In the genomic region with DNA sequence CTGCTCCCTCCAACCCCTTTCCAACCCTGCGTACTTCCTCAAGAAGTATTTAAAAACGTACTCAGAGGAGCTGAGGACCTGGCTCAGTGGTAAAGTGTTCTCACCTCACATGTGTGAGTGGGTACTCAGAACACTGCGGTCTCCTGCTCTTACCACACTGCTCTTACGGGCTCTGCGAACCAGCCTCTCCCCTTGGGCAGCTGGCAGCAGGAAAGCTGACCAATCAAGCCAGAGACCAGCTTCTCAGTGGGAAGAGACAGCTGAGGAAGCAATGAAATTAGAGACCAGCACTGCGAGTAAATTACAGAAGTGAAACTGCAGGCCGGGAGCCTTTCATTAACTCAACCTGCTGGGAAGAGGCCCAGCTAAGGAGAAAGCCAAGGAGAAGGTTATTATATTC, we compare ENCODE assay signal across 9 mouse cellular contexts. TPM values are rescaled to one million over a fixed set of nuclear protein-coding genes. Genes with fewer than 3 reads are reported as not detected.
DNase-seq lines count a peak whose midpoint lies in the region; ATAC-seq and TF ChIP-seq lines count a peak whose summit lies in the region.
"Had no signal": no experiment of that assay in that cellular context is flagged by ENCODE, and none has a peak within 500 bp of the region (broad histone marks: within the 10 kb centered on the region; RNA-seq: fewer than 3 reads in every experiment).

No protein-coding gene starts in this region.

- peak overlapping the region; percentile 30 for H3K27ac ChIP-seq in kidney, embryonic 14.5 days (ENCODE audit: low read depth, low read length)
- peak overlapping the region; percentile 85 for H3K27ac ChIP-seq in macrophage
- H3K27ac ChIP-seq in forebrain, postnatal 0 days (ENCODE audit: low read depth, low read length): no peak overlapping the region

- intact Hi-C loops in gastrocnemius, postnatal 14 days (cut with DNase I; ENCODE audit: low total_unique reads): no loop called here

- peaks cover 18% of the 10 kb centered on the region for H3K36me3 ChIP-seq in kidney, embryonic 14.5 days (ENCODE audit: control insufficient read depth, insufficient read depth, low read length)
- H3K36me3 ChIP-seq in macrophage (ENCODE audit: inconsistent target): peaks cover 9% of the 10 kb centered on the region
- H3K36me3 ChIP-seq in forebrain, postnatal 0 days (ENCODE audit: insufficient read depth): peaks cover 18% of the 10 kb centered on the region

- no peak overlapping the region for H3K9ac ChIP-seq in kidney, embryonic 14.5 days (ENCODE audit: low read depth, low read length)
- H3K9ac ChIP-seq in forebrain, postnatal 0 days: no peak overlapping the region

- no peaks in the 10 kb centered on the region for H3K9me3 ChIP-seq in kidney, embryonic 14.5 days (ENCODE audit: control insufficient read depth, low read length)
- no peaks in the 10 kb centered on the region for H3K9me3 ChIP-seq in forebrain, postnatal 0 days (ENCODE audit: low read length)

- 43% methylated on average over 7 of the region's 7 CpGs for WGBS in kidney, embryonic 14.5 days
- WGBS in macrophage (ENCODE audit: missing documents): 1% methylated on average over 7 of the region's 7 CpGs
- 71% methylated on average over 7 of the region's 7 CpGs for WGBS in forebrain, postnatal 0 days

- no peak for TF ChIP-seq CTCF in forebrain, postnatal 0 days (IDR thresholded peaks at IDR 0.05; ENCODE audit: low read depth)

- no peaks in the 10 kb centered on the region for H3K79me2 ChIP-seq in macrophage (ENCODE audit: inconsistent target)

- H3K4me3 ChIP-seq in kidney, embryonic 14.5 days (ENCODE audit: low read length): no peak overlapping the region
- no peak overlapping the region for H3K4me3 ChIP-seq in macrophage (ENCODE audit: inconsistent target)
- H3K4me3 ChIP-seq in forebrain, postnatal 0 days (ENCODE audit: low read depth, low read length): no peak overlapping the region

- H3K4me1 ChIP-seq in kidney, embryonic 14.5 days (ENCODE audit: control insufficient read depth, insufficient read depth, low read length): 0 out of 2 replicates have a peak, but pooled peaks cover 8% of the 10 kb centered on the region
- H3K4me1 ChIP-seq in forebrain, postnatal 0 days (ENCODE audit: insufficient read depth): no peaks in the 10 kb centered on the region

- no peak for DNase-seq in kidney, postnatal 14 days
- peak; percentile 27 for DNase-seq in ZHBTc4 (ENCODE audit: low read depth, low spot score)
- peak; percentile 46 for DNase-seq in gastrocnemius, postnatal 14 days
- no peak for DNase-seq in ovary, postnatal 36 days (ENCODE audit: low spot score)
- no peak for DNase-seq in forebrain, postnatal 0 days
- DNase-seq: cerebellum, adult 11 months had no signal

- H3K4me2 ChIP-seq in kidney, embryonic 14.5 days (replicated peaks; ENCODE audit: low read depth, low read length): no peak overlapping the region
- no peak overlapping the region for H3K4me2 ChIP-seq in forebrain, postnatal 0 days (ENCODE audit: low read depth)

- H3K27me3 ChIP-seq in kidney, embryonic 14.5 days (ENCODE audit: control insufficient read depth, insufficient read depth, low read length): no peaks in the 10 kb centered on the region
- H3K27me3 ChIP-seq in forebrain, postnatal 0 days (ENCODE audit: insufficient read depth, low read length): no peaks in the 10 kb centered on the region

- ATAC-seq in kidney, embryonic 14.5 days (ENCODE audit: low FRiP score, low TSS enrichment): 0 out of 2 replicates have a peak, but pooled peaks have one; percentile 25
- no peak for ATAC-seq in forebrain, postnatal 0 days
- no peak for ATAC-seq in erythroid progenitor cell, adult 5-6 weeks (replicated peaks; ENCODE audit: low FRiP score, poor library complexity, severe bottlenecking)

RNA-seq across cellular contexts. Expression of a gene that starts 25.0 kb away (rescaled TPM):
- 20.2 and 21.9 TPM in 2 replicates for polyA plus RNA-seq in kidney, embryonic 14.5 days (2014; fragmentation: Nextera tagmentation; extraction: Ambion mirVana)
- 1 to 10 TPM; 5.4 to 5.6 TPM for total RNA-seq in gastrocnemius, postnatal 14 days (2021)
- 10 to 100 TPM in 1 of 26 experiments, 1 to 10 TPM in 25; 1.1 to 10.1 (median 3.2) TPM for total RNA-seq in macrophage (2018; cell fraction: chromatin; rRNA removed)
- total RNA-seq in macrophage (2018; cell fraction: cytosol; rRNA removed): 1 to 10 TPM; 2.1 to 9.7 (median 7.2) TPM
- total RNA-seq in macrophage (2018; cell fraction: nucleus; rRNA removed): 10 to 100 TPM in 3 of 26 experiments, 1 to 10 TPM in 23; 2.3 to 11.6 (median 5.4) TPM
- 6.5 to 9.0 TPM (median 8.4 TPM) in 3 replicates for polyA plus RNA-seq in macrophage (2018)
- total RNA-seq in forebrain, postnatal 0 days (2014; rRNA removed): 5.2 and 5.4 TPM in 2 replicates
- polyA plus RNA-seq in forebrain, postnatal 0 days (2015; fragmentation: Nextera tagmentation; extraction: Ambion mirVana): 4.6 and 5.8 TPM in 2 replicates
- 4.2 and 5.4 TPM in 2 replicates for total RNA-seq in erythroid progenitor cell, adult 5-6 weeks (2015; ENCODE audit: low replicate concordance)
- total RNA-seq in erythroid progenitor cell, adult 5-6 weeks (2017; ENCODE audit: low replicate concordance): 1.4 and 3.2 TPM in 2 replicates

RNA-seq across cellular contexts. Expression of a gene that starts 25.2 kb away (rescaled TPM):
- 138 and 155 TPM in 2 replicates for polyA plus RNA-seq in kidney, embryonic 14.5 days (2014; fragmentation: Nextera tagmentation; extraction: Ambion mirVana)
- total RNA-seq in gastrocnemius, postnatal 14 days (2021): 10 to 100 TPM; 45.5 to 53.2 TPM
- 1,000 to 10,000 TPM in 9 of 26 experiments, 100 to 1,000 TPM in 17; 133 to 1,527 (median 536) TPM for total RNA-seq in macrophage (2018; cell fraction: chromatin; rRNA removed)
- total RNA-seq in macrophage (2018; cell fraction: cytosol; rRNA removed): 100 to 1,000 TPM; 263 to 703 (median 483) TPM
- total RNA-seq in macrophage (2018; cell fraction: nucleus; rRNA removed): 100 to 1,000 TPM; 172 to 865 (median 371) TPM
- 614 to 688 TPM (median 618 TPM) in 3 replicates for polyA plus RNA-seq in macrophage (2018)
- total RNA-seq in forebrain, postnatal 0 days (2014; rRNA removed): 69.7 and 71.6 TPM in 2 replicates
- 41.2 and 45.9 TPM in 2 replicates for polyA plus RNA-seq in forebrain, postnatal 0 days (2015; fragmentation: Nextera tagmentation; extraction: Ambion mirVana)
- total RNA-seq in erythroid progenitor cell, adult 5-6 weeks (2015; ENCODE audit: low replicate concordance): 93.7 and 130 TPM in 2 replicates
- 86.1 and 115 TPM in 2 replicates for total RNA-seq in erythroid progenitor cell, adult 5-6 weeks (2017; ENCODE audit: low replicate concordance)

Comparison
In these comparisons a context has a peak if more than half of its experiments do, and no peak if none do; other contexts are left out.
1. DNase-seq: peak in ZHBTc4 (single experiment) and gastrocnemius, postnatal 14 days (single experiment); none in kidney, postnatal 14 days (single experiment), ovary, postnatal 36 days (single experiment) and forebrain, postnatal 0 days (single experiment).